Mouse (Mus musculus): ENCODE measurements around the gene Wnt9a.

- no peak for TF ChIP-seq CTCF (IDR thresholded peaks at IDR 0.05; ENCODE audit: borderline replicate concordance, insufficient read depth, low read length)
- TF ChIP-seq POLR2A (IDR thresholded peaks at IDR 0.05; ENCODE audit: low read depth, low read length), result no peak
Measured at GRCm38 (mm10) chr11:59274184-59274583, 32.5 kb upstream of the Wnt9a start.
